Mouse (Mus musculus) stomach, embryonic 16.5 days (tissue): ENCODE measurements around the gene Tsc1. TPM values are rescaled to one million over a fixed set of nuclear protein-coding genes. Genes with fewer than 3 reads are reported as not detected.

Source experiments
- ATAC-seq: fragments of 200-750 bp; cut with Nextera tagmentation; 2 replicates; pipeline ENCODE4 v1.8.0; 2017; ENCODE audit warnings: moderate number of reproducible peaks, moderate TSS enrichment; ENCODE audit not compliant: insufficient read depth, low FRiP score
- H3K27ac ChIP-seq: fragments of 300-500 bp; sonication (generic); 2 replicates; pipeline ENCODE4 v1.5.1; 2014; ENCODE audit warnings: low read length
- H3K27me3 ChIP-seq: fragments of 300-500 bp; sonication (generic); 2 replicates; pipeline ENCODE4 v1.6.1; 2014; ENCODE audit warnings: low read length, control low read depth, mixed read lengths; ENCODE audit not compliant: control insufficient read depth, insufficient read depth
- H3K36me3 ChIP-seq: fragments of 300-500 bp; sonication (generic); 2 replicates; pipeline ENCODE4 v1.6.1; 2014; ENCODE audit warnings: low read length; ENCODE audit not compliant: control insufficient read depth, insufficient read depth
- H3K4me1 ChIP-seq: fragments of 300-500 bp; sonication (generic); 2 replicates; pipeline ENCODE4 v1.6.1; 2014; ENCODE audit warnings: low read length, control low read depth, mixed read lengths; ENCODE audit not compliant: control insufficient read depth, insufficient read depth
- H3K4me2 ChIP-seq: fragments of 300-500 bp; sonication (generic); 2 replicates; pipeline ENCODE4 v1.6.1; 2014; ENCODE audit warnings: low read depth, low read length, mixed read lengths
- H3K4me3 ChIP-seq: fragments of 300-500 bp; sonication (generic); replicated peaks from 2 replicates; pipeline ENCODE4 v1.5.1; 2014; ENCODE audit warnings: mild to moderate bottlenecking, low read length
- H3K9ac ChIP-seq: fragments of 300-500 bp; sonication (generic); 2 replicates; pipeline ENCODE4 v1.6.1; 2014; ENCODE audit warnings: low read length
- H3K9me3 ChIP-seq: fragments of 300-500 bp; sonication (generic); replicated peaks from 2 replicates; pipeline ENCODE4 v1.6.1; 2016; ENCODE audit warnings: low read length, control low read depth; ENCODE audit not compliant: control insufficient read depth
- WGBS: fragments of 180-500 bp; shearing (Covaris S2); extraction: QIAGEN DNeasy Blood & Tissue Kit; methylation state at CpG from one replicate; pipeline ENCODE4 v1.1.7; 2014; 5-methylcytosine and 5-hydroxymethylcytosine counted together
- microRNA-seq: library from miRNA; unstranded; fragments of <30 nt; microRNA quantifications from one replicate; pipeline ENCODE4, GENCODE M21; 2016
- polyA plus RNA-seq: library from polyadenylated mRNA; unstranded; fragments of >200 nt; fragmentation: Nextera tagmentation; extraction: Ambion mirVana; gene quantifications from 2 replicates; pipeline ENCODE4 v1.2.1, GENCODE M21; 2015

Tsc1 gene
- polyA plus RNA-seq, 1 experiment from 2014 or later: 18.8 TPM

DNA sequence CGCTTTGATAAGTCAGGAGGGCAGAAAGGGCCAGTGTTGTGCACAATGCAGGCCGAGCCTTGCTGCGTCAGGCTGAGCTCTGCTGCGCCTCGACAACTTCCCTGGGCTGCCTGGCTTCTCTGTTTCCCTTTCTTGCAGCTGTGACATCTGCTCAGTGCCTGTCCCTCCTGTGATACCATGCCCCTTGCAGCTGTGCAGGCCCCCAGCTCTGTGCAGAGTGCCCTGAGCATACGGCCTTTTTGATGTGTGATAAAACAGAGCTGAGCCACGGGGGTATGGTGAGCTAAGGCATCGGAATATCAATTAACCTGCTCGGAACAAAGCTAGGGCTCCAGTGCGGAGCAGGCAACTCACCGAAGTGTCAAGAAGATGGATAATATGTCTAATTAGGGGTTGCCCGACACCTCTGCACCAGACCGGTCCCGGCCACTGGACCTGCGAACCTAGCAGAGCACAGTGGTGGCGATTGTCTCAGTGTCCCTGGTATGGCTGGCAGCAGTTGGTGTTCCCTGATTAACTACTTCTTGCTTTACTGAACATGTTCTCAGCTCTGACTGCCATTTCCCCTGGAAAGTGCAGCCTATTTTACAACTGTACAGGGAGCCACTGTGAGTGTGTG, 86.9 kb downstream of the Tsc1 start:
- Histone ChIP-seq H3K4me1 (no peaks in the 10 kb centered on the region), H3K27me3 (no peaks in the 10 kb centered on the region), H3K4me2 (no peak overlapping the region), H3K9ac (no peak overlapping the region), H3K9me3 (no peaks in the 10 kb centered on the region), H3K36me3 (no peaks in the 10 kb centered on the region), H3K4me3 (no peak overlapping the region), H3K27ac (no peak overlapping the region)
- WGBS: 43% methylated on average over 16 of the region's 16 CpGs
- no peak for ATAC-seq

DNA sequence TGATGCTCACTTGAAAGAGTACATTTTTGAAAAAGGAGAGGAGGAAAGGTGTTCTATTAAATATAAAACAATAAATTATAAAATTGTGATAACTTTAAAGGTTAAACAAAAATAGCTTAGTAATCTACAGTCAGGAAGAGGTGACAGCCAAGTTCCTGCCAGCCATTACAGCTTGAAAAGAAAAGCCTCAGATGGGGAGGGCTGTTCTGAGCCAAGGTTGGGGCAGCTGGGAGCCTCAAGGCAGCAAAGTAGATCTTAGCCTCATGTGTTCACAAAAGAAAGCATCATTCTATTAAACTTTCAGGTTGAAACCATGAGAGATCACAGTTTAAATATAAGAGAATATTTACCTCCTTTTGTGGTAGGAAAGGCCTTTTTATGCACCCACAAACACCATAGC, 89.6 kb downstream of the Tsc1 start:
- Histone ChIP-seq H3K27me3 (no peaks in the 10 kb centered on the region), H3K9me3 (no peaks in the 10 kb centered on the region), H3K27ac (no peak overlapping the region), H3K4me1 (no peaks in the 10 kb centered on the region), H3K4me3 (no peak overlapping the region), H3K9ac (no peak overlapping the region), H3K36me3 (no peaks in the 10 kb centered on the region), H3K4me2 (no peak overlapping the region)
- ATAC-seq: no peak

DNA sequence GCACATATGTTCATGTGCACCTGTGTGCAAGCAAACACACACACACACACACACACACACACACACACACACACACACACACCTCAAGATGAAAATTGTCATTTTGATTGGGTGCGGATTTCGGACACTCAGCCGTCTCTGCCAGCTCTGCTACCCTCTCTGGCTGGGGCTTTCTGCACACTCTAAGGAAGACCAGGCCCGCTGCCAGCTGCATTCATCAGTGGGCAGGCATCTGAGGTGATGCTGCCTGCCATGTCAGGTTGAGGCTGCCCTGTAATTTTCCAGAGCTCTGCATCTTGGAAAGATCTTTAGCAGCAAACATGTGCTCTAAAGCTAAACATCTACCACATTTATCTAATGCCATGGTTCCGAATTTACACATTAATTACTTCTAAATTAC, 96.1 kb downstream of the Tsc1 start:
- Histone ChIP-seq H3K4me2 (no peak overlapping the region), H3K4me1 (no peaks in the 10 kb centered on the region), H3K27me3 (no peaks in the 10 kb centered on the region), H3K9me3 (no peaks in the 10 kb centered on the region), H3K36me3 (no peaks in the 10 kb centered on the region), H3K4me3 (no peak overlapping the region), H3K27ac (no peak overlapping the region), H3K9ac (no peak overlapping the region)
- no peak for ATAC-seq
- 83% methylated on average over 5 of the region's 5 CpGs for WGBS

DNA sequence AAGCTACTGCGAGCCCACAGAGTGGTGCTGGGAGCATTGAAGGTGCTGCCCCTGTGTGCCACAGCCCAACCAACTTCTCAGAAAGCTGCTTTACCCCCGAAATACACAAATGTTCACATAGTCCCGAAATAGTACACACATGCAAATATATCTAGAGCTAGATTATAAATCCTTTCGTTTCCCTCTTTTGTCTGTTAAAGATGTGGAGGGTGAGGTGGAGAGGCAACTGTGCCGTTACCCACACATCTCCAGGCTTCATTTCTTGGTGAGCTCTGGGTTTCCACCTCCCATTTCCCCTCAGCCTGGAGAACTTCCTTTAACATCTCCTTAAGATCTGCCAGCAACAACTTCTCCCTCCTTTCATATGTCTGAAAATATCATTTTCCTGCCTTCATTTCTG, 99.1 kb downstream of the Tsc1 start:
- Histone ChIP-seq H3K4me3 (no peak overlapping the region), H3K4me1 (no peaks in the 10 kb centered on the region), H3K27ac (no peak overlapping the region), H3K4me2 (no peak overlapping the region), H3K27me3 (no peaks in the 10 kb centered on the region), H3K9ac (no peak overlapping the region), H3K36me3 (no peaks in the 10 kb centered on the region), H3K9me3 (no peaks in the 10 kb centered on the region)
- ATAC-seq: no peak
- 78% methylated on average over 5 of the region's 5 CpGs for WGBS

Small RNA genes lying within 50 kb of the gene (microRNA-seq; reads per million reads assigned to microRNA genes)
- gene Gm22824 (not detected), gene Mir3088 (0.83 reads per million)

Other genes with a start within 250 kb of the Tsc1 start
- 3.3 and 4.2 TPM in 2 replicates for gene Ppp1r26, start 194.4 kb upstream of the Tsc1 start, polyA plus RNA-seq
- 0.80 and 0.99 TPM in 2 replicates for gene 1700007K13Rik, start 174.9 kb upstream of the Tsc1 start, polyA plus RNA-seq
- gene Mrps2, start 173.2 kb upstream of the Tsc1 start, polyA plus RNA-seq: 53.5 and 54.0 TPM in 2 replicates
- 3.2 and 3.5 TPM in 2 replicates for gene Gbgt1, start 144.3 kb upstream of the Tsc1 start, polyA plus RNA-seq
- 7.4 and 8.9 TPM in 2 replicates for gene Gm10134, start 135.1 kb upstream of the Tsc1 start, polyA plus RNA-seq
- gene Ralgds, start 128.1 kb upstream of the Tsc1 start, polyA plus RNA-seq: 24.6 and 28.2 TPM in 2 replicates
- 562 and 718 TPM in 2 replicates for gene Cel, start 77.8 kb upstream of the Tsc1 start, polyA plus RNA-seq
- 37.2 and 38.2 TPM in 2 replicates for gene Gtf3c5, start 57.5 kb upstream of the Tsc1 start, polyA plus RNA-seq
- 4.3 and 6.5 TPM in 2 replicates for gene Gfi1b, start 19.2 kb upstream of the Tsc1 start, polyA plus RNA-seq
- 1.3 and 1.5 TPM in 2 replicates for gene Spaca9, start 58.5 kb downstream of the Tsc1 start, polyA plus RNA-seq
- 0.46 and 1.2 TPM in 2 replicates for gene Ak8, start 58.9 kb downstream of the Tsc1 start, polyA plus RNA-seq
- 10.0 and 11.4 TPM in 2 replicates for gene Gtf3c4, start 199.1 kb downstream of the Tsc1 start, polyA plus RNA-seq
- 11.9 and 12.7 TPM in 2 replicates for gene Ddx31, start 199.2 kb downstream of the Tsc1 start, polyA plus RNA-seq